Mouse (Mus musculus) lung, adult 18-20 months (tissue): ENCODE data around the gene Slc44a2.

Experiments
- DNase-seq, 2 experiments: peaks; one replicate each; pipeline ENCODE4 v3.0.0; 2022; ENCODE audit warnings: mixed read lengths in 2 of 2

Gene Slc44a2

DNA sequence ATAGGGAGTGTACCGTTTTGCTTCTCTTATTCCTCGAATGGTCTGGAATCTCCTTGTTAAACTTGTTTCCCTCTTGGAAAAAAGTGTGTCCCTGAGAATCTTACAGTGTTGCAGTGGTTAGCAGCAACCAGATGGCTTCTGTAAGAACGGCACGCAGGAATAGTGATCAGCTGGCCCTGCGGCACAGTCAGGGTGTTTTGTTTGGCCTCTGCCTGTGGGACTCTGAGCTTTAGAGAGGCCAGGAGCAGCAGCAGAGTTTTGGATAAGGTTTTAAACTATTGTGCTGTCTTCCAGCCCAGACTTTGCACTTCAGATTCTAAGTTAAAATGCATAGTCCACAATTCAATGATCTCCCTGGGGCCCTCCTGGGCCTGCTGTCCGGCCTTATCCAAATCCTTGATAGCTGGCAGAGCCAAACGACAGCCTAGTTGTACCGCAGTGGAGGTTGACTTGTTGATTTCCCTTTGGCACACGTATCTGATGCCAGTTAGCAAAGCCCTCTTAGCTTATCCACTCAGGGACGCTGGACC, 72.2 kb downstream of the Slc44a2 start:
- no peak for DNase-seq

DNA sequence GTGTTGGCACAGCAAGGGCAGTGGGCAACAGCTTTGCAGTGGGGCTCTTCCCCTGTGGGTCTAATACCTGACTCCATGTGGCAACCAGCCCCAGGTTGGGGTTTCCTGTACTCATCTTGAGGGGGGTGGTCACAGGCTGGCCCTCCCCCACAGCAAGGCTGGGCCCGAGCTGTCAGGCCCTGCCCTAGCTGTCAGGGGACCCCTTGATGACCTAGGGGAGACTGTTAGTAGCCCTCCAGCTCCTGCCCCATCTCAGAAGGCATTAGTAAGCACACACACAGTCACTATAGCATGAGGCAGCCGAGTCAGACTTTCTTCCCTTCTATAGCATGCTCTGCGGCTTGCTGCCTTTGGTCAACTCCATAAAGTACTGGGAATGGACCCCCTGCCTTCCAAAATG, 75.2 kb downstream of the Slc44a2 start:
- no peak for DNase-seq

DNA sequence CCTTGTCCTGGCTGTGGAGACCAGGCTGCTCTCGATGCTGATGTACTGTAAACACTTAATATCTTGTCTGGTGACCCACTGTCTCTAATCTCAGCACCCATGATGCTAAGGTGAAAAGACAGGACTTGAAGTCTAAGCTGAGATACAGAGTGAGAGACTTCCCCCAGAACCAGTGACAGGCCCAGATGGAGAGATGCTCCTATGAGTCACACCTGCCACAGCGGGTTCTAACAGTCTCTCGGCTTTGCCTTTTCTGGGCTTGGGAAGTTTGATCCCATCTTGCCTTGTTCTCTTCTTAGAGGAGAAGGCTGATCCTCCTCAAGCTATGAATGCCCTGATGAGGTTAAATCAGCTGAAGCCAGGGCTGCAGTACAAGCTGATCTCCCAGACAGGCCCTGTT, 76.7 kb downstream of the Slc44a2 start:
- no peak for DNase-seq

DNA sequence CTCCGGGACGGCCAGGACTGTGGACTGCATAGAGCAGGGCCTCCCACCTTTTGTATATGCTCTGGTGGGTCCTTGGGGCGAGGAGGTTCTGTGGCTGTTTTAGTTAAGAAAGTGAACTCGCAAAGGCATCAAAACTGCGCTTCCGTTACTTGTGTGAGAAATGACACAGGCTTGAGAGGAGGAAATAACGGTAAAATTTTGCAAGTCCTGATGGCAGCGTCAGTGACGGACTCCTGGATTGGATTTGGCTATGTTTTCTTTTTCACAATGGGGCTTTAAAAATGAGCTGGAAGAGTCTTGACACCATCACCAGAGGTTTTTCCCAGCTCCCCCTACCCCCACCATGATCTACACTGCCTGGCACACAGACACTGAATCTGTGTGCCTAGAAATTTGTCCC, 80.5 kb downstream of the Slc44a2 start:
- DNase-seq: no peak

GRCm38 (mm10) chr9:21402764-21403253, 82.3 kb downstream of the Slc44a2 start:
- DNase-seq: no peak

GRCm38 (mm10) chr9:21403745-21404144, 83.2 kb downstream of the Slc44a2 start:
- DNase-seq: no peak
